Mouse (Mus musculus): ENCODE measurements around the gene Pax6.

- no peak for TF ChIP-seq CTCF (IDR thresholded peaks at IDR 0.05; ENCODE audit: low read depth)
- no peak for TF ChIP-seq EP300 (IDR thresholded peaks at IDR 0.05; ENCODE audit: low read depth)
These were observed 67.5 kb downstream of the Pax6 start for GRCm38 (mm10) chr2:105736166-105736565.

Data from heart, postnatal 0 days (tissue).